Mouse (Mus musculus) embryonic facial prominence, embryonic 11.5 days (tissue): ENCODE data around the gene Anapc15-ps. TPM values are rescaled to one million over a fixed set of nuclear protein-coding genes. Genes with fewer than 3 reads are reported as not detected.

Source experiments
- ATAC-seq: fragments of 200-750 bp; cut with Nextera tagmentation; replicated peaks from 2 replicates; pipeline ENCODE4 v1.8.0; 2017; ENCODE audit warnings: low read depth; ENCODE audit not compliant: insufficient number of reproducible peaks, low FRiP score, low TSS enrichment
- DNase-seq: peaks from one replicate; pipeline ENCODE4 v3.0.0-alpha.2; 2015; ENCODE audit warnings: low spot score
- H3K27ac ChIP-seq: fragments of 300-500 bp; sonication (generic); replicated peaks from 2 replicates; pipeline ENCODE4 v1.5.1; 2014; ENCODE audit warnings: mild to moderate bottlenecking, low read depth, low read length, control low read depth
- H3K27me3 ChIP-seq: fragments of 300-500 bp; sonication (generic); 2 replicates; pipeline ENCODE4 v1.6.1; 2014; ENCODE audit warnings: mild to moderate bottlenecking, low read length, moderate library complexity, mixed read lengths; ENCODE audit not compliant: control insufficient read depth, insufficient read depth
- H3K36me3 ChIP-seq: fragments of 300-500 bp; sonication (generic); replicated peaks from 2 replicates; pipeline ENCODE4 v1.6.1; 2014; ENCODE audit warnings: low read depth, mild to moderate bottlenecking, low read length, moderate library complexity, mixed read lengths; ENCODE audit not compliant: control insufficient read depth, insufficient read depth
- H3K4me1 ChIP-seq: fragments of 300-500 bp; sonication (generic); 2 replicates; pipeline ENCODE4 v1.6.1; 2014; ENCODE audit warnings: low read length, mixed read lengths; ENCODE audit not compliant: control insufficient read depth, insufficient read depth
- H3K4me2 ChIP-seq: fragments of 300-500 bp; sonication (generic); 2 replicates; pipeline ENCODE4 v1.6.1; 2014; ENCODE audit warnings: low read depth, mild to moderate bottlenecking, control low read depth, low read length, moderate library complexity
- H3K4me3 ChIP-seq: fragments of 300-500 bp; sonication (generic); 2 replicates; pipeline ENCODE4 v1.5.1; 2014; ENCODE audit warnings: low read depth, low read length, control low read depth
- H3K9ac ChIP-seq: fragments of 300-500 bp; sonication (generic); replicated peaks from 2 replicates; pipeline ENCODE4 v1.6.1; 2014; ENCODE audit warnings: mild to moderate bottlenecking, control low read depth, low read length
- H3K9me3 ChIP-seq: fragments of 300-500 bp; sonication (generic); replicated peaks from 2 replicates; pipeline ENCODE4 v1.6.1; 2016; ENCODE audit warnings: mild to moderate bottlenecking, low read length, inconsistent platforms, mixed read lengths; ENCODE audit not compliant: control insufficient read depth
- WGBS: fragments of 180-500 bp; shearing (Covaris S2); extraction: QIAGEN DNeasy Blood & Tissue Kit; methylation state at CpG from one replicate; pipeline ENCODE4 v1.1.7; 2014; 5-methylcytosine and 5-hydroxymethylcytosine counted together
- polyA plus RNA-seq: library from polyadenylated mRNA; unstranded; fragments of >200 nt; fragmentation: Nextera tagmentation; extraction: Ambion mirVana; gene quantifications from 2 replicates; pipeline ENCODE4 v1.2.1, GENCODE M21; 2014

Anapc15-ps gene
- polyA plus RNA-seq, 1 experiment from 2014 or later, result not detected

DNA sequence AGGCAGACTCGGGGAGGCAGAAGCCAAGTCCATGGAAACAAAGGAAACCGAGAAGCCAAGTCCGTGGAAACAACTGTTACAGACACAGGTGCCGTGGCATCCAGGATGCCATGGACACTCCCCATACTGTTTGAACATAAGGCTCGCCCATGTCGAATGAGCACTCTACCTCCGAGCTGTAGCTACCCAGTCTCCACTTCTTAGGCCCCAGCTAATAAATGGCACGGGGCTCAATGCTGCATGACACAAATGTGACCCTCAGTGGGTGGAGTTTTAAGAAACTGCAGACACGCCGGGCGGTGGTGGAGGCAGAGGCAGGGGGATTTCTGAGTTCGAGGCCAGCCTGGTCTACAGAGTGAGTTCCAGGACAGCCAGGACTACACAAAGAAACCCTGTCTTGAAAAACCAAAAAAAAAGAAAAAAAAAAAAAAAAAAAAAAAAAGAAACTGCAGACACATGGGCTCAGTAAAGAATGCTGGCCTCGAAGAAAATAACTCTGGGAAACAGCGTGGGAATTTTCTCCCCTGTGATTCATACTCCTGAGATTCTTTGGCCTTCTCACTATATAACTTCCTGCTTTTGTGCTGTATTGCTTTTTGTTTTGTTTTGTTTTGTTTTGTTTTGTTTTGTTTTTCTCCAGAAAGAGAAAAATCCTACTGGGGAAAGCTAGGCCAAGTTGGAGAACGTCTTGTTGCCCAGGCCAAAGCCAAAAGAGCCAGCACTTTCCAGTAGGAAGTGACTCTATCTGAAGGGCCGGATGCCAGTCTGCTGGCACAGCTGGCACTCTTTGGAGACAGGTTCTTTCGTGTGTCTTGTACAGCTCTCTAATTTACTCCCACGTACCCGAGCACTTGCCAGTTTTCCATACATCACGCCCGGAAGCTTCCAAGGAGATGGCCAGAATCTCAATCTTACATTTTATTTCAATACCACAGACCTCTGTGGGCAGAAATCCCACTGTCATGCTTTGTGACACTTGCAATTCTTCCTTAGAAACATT is 2.2 kb downstream of the Anapc15-ps start:
- DNase-seq (no peak), ATAC-seq (no peak)
- Histone ChIP-seq H3K9ac (no peak overlapping the region), H3K4me2 (no peak overlapping the region), H3K9me3 (no peaks in the 10 kb centered on the region), H3K36me3 (no peaks in the 10 kb centered on the region), H3K4me3 (no peak overlapping the region), H3K4me1 (no peaks in the 10 kb centered on the region), H3K27ac (no peak overlapping the region), H3K27me3 (no peaks in the 10 kb centered on the region)
- 88% methylated on average over 21 of the region's 21 CpGs for WGBS

DNA sequence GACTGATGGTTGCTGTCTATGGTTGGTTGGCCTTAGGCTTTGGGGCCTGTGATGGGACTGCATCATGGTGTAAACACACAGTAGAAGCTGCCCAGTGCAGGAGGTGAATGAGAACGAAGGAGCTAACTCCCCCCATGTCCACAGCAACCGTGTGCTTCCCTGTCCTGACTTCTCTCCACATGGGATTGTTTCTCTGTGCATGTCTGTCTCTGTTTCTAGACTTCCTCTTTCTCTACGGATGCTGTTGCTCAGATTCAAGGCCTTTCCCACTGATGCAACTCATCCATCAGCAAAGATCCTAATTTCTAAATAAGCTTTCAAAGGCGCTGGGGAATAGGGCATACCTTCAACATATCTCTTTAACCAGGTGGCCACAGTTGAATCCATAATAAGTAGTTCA is 3.4 kb downstream of the Anapc15-ps start:
- no peak overlapping the region for H3K9ac ChIP-seq
- H3K4me2 ChIP-seq, result no peak overlapping the region
- H3K4me1 ChIP-seq, result no peaks in the 10 kb centered on the region
- no peak overlapping the region for H3K4me3 ChIP-seq
- WGBS, result 83% methylated on average over 4 of the region's 4 CpGs
- no peak overlapping the region for H3K27ac ChIP-seq
- no peaks in the 10 kb centered on the region for H3K9me3 ChIP-seq
- no peaks in the 10 kb centered on the region for H3K36me3 ChIP-seq
- no peaks in the 10 kb centered on the region for H3K27me3 ChIP-seq
- ATAC-seq, result no peak
- DNase-seq, result no peak

DNA sequence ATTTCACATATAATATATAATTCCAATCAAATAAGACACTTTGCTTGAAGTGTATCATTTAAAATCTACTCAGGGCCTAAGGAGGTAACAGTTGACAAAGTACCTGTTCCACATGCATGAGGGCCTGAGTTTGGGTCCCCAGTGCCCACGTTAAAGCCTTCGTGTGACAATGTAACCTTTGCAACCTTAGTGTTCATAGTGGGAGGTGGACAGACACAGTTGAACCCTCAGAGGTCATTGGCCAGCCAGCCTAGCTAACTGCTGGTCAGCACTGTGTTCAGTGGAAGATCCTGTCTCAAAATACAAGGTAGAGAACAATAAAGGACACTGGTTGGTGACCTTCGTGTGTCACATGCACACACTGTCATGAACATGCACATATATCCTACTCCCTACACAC is 4.2 kb downstream of the Anapc15-ps start:
- ATAC-seq (no peak), DNase-seq (no peak)
- 88% methylated on average over 3 of the region's 3 CpGs for WGBS
- no peak overlapping the region for H3K4me2 ChIP-seq
- no peaks in the 10 kb centered on the region for H3K4me1 ChIP-seq
- H3K27ac ChIP-seq, result no peak overlapping the region
- H3K9ac ChIP-seq, result no peak overlapping the region
- H3K9me3 ChIP-seq, result no peaks in the 10 kb centered on the region
- H3K36me3 ChIP-seq, result no peaks in the 10 kb centered on the region
- H3K4me3 ChIP-seq, result no peak overlapping the region
- H3K27me3 ChIP-seq, result no peaks in the 10 kb centered on the region

DNA sequence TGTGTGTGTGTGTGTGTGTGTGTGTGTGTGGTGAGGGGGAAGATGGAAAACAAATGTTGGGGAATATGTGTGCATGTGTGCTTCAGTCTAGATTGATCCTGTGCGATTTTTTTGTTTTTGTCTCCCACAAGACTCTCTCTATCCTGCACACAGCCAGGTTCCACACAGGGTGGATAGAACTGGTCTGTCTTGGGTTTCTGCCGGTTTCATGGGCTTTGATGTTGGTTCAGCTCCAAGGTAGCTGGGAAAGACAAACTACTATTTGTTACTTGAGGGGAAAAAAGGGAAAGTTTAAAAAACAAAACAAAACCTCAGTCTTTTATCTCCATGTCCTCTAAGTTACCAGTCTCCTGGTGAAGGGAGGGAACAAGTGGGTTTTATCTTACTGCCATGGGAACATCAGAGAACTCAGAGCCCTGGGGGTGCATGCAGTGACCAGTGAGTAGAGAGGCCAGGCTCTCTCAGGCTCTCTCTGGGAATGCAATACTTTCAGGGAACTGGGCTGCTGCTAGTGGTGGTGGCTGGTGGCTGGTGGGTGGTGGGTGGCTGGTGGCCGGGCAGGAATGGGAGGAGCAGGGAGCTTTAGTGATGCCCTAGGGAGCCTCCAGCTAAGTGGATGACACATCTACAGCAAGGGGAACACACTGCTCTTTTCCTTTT is 5.8 kb downstream of the Anapc15-ps start:
- Histone ChIP-seq H3K4me3 (no peak overlapping the region), H3K27me3 (no peaks in the 10 kb centered on the region), H3K4me2 (no peak overlapping the region), H3K9me3 (no peaks in the 10 kb centered on the region), H3K27ac (no peak overlapping the region), H3K9ac (no peak overlapping the region), H3K4me1 (no peaks in the 10 kb centered on the region), H3K36me3 (no peaks in the 10 kb centered on the region)
- no peak for DNase-seq
- WGBS, result 53% methylated on average over 3 of the region's 3 CpGs
- no peak for ATAC-seq

DNA sequence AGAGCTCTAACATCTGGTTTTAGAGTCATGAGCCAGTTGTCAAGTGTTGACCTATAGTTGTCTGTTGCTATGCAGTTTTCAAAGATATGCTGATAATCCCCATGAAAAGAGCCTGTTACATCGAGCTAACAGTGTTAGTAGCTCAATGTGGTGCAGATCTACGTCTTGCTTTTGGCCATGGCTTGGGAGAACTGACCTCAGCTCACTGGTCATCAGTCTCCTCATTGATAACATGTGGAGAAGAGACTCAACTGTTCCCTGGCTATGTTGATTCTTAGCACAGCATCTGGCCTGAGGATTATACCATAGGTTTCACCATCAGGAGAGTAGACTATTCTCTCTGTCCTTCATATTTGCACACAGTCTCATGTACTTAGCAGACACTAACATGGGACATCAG is 6.5 kb downstream of the Anapc15-ps start:
- H3K4me2 ChIP-seq, result no peak overlapping the region
- ATAC-seq (no peak), DNase-seq (no peak)
- H3K4me3 ChIP-seq, result no peak overlapping the region
- H3K4me1 ChIP-seq, result no peaks in the 10 kb centered on the region
- H3K36me3 ChIP-seq, result no peaks in the 10 kb centered on the region
- no peaks in the 10 kb centered on the region for H3K9me3 ChIP-seq
- no peak overlapping the region for H3K9ac ChIP-seq
- H3K27me3 ChIP-seq, result no peaks in the 10 kb centered on the region
- no peak overlapping the region for H3K27ac ChIP-seq
- 64% methylated on average over 2 of the region's 2 CpGs for WGBS

DNA sequence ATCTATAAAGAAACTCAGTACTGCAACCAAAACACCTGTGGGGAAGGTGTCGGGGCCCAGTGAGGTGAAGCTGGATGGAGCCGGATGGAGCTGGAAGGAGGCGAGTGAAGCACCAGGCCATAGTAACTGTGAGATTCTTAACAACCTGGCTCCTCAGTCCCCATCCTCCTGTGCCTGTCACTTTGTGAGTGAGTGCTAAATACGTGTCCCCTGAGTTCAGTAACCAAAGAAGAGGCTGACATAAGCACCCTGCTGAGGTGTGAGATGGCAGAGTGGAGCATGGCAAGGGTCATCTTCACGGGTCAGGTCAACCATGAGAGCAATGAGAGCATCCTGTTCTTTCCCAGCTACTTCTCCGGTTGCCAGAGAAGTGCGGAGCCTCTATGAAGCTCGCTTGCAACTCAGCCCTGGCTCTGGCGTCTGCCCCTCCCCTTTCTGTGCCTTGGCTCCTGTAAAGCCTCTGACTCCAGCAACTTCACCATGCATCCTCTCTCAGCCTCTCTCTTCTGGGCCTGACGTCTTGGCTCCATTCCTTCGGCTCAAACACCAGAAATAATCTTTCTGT is 7.7 kb downstream of the Anapc15-ps start:
- Histone ChIP-seq H3K36me3 (no peaks in the 10 kb centered on the region), H3K27me3 (no peaks in the 10 kb centered on the region), H3K9me3 (no peaks in the 10 kb centered on the region), H3K4me3 (no peak overlapping the region), H3K27ac (no peak overlapping the region), H3K4me1 (no peaks in the 10 kb centered on the region), H3K9ac (no peak overlapping the region), H3K4me2 (no peak overlapping the region)
- no peak for ATAC-seq
- DNase-seq, result no peak
- 36% methylated on average over 11 of the region's 11 CpGs for WGBS

DNA sequence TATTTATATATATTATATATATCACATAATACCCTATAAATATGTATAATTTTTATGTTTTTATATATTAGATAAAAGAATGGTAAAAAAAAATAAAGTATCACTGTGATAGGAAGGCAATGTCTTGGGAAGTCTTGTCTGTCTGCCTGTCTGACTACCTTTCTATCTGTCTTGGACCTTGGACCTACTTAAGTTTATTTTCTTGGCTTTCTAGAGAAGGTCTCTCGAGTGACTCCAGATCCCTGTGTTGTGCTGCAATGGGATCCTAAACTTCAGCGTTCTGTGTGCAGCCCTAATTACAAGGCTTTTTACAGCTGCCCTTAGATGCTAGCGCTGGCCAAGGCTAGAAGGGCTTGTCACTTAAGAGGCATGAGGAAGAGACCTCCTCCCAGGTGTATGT is 8.6 kb downstream of the Anapc15-ps start:
- no peaks in the 10 kb centered on the region for H3K27me3 ChIP-seq
- no peaks in the 10 kb centered on the region for H3K9me3 ChIP-seq
- H3K4me3 ChIP-seq, result no peak overlapping the region
- DNase-seq (no peak), ATAC-seq (no peak)
- no peak overlapping the region for H3K4me2 ChIP-seq
- 73% methylated on average over 3 of the region's 3 CpGs for WGBS
- H3K27ac ChIP-seq, result no peak overlapping the region
- H3K9ac ChIP-seq, result no peak overlapping the region
- H3K4me1 ChIP-seq, result no peaks in the 10 kb centered on the region
- H3K36me3 ChIP-seq, result no peaks in the 10 kb centered on the region

DNA sequence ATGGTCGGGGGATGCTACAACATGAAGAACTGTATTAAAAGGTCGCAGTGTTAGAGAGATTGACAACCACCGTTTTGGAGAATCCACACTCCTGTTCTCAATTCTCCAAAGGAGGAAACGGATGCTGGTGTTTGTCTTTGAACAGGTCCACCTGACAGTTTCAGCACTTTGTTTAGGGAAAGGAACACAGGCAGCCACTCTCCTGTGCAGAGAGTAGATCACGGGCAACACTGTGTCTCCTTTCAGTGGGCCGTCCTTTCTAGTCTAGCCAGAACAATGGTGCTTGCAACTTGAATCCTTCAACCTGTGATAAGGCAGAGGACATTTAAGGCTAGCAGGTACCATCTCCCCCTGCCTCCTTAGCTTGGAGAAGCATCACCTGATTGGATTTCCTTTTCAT is 12.9 kb downstream of the Anapc15-ps start:
- ATAC-seq (no peak), DNase-seq (no peak)
- no peaks in the 10 kb centered on the region for H3K4me1 ChIP-seq
- H3K4me2 ChIP-seq, result no peak overlapping the region
- WGBS, result 61% methylated on average over 6 of the region's 6 CpGs
- H3K9me3 ChIP-seq, result no peaks in the 10 kb centered on the region
- H3K27me3 ChIP-seq, result no peaks in the 10 kb centered on the region
- H3K4me3 ChIP-seq, result no peak overlapping the region
- H3K27ac ChIP-seq, result no peak overlapping the region
- no peaks in the 10 kb centered on the region for H3K36me3 ChIP-seq
- no peak overlapping the region for H3K9ac ChIP-seq
